Mouse (Mus musculus) myocyte (in vitro differentiated cells): ENCODE data around the gene Mprip.

Experiments used
- CEBPB ChIP-seq: IDR thresholded peaks from 2 replicates; pipeline ENCODE4 v1.6.1; 2011; ENCODE audit warnings: mild to moderate bottlenecking, moderate library complexity; ENCODE audit not compliant: poor library complexity, insufficient read depth, severe bottlenecking
- E2F4 ChIP-seq: IDR thresholded peaks from one replicate; pipeline ENCODE4 v1.6.1; 2011; ENCODE audit warnings: mild to moderate bottlenecking, control low read depth, moderate library complexity; ENCODE audit not compliant: insufficient read depth
- MAX ChIP-seq: IDR thresholded peaks from one replicate; pipeline ENCODE4 v1.6.1; 2011; ENCODE audit warnings: low read depth, mild to moderate bottlenecking, control low read depth
- MYOG ChIP-seq, 3 experiments: IDR thresholded peaks; one replicate each; pipeline ENCODE4 v1.6.1; 2011; ENCODE audit warnings: control low read depth in 2 of 3, low read depth in 2 of 3, mild to moderate bottlenecking in 2 of 3; ENCODE audit not compliant: insufficient read length in 2 of 3, control insufficient read depth in 1 of 3, insufficient read depth in 1 of 3
- POLR2A ChIP-seq: IDR thresholded peaks from one replicate; pipeline ENCODE4 v1.6.1; 2011; ENCODE audit warnings: low read depth, mild to moderate bottlenecking, control low read depth, moderate library complexity; ENCODE audit not compliant: insufficient read length
- POLR2AphosphoS2 ChIP-seq: IDR thresholded peaks from one replicate; pipeline ENCODE4 v1.6.1; 2011; ENCODE audit warnings: low read depth, control low read depth; ENCODE audit not compliant: insufficient read length
- REST ChIP-seq: IDR thresholded peaks from one replicate; pipeline ENCODE4 v1.6.1; 2011; ENCODE audit warnings: mild to moderate bottlenecking, control low read depth, moderate library complexity; ENCODE audit not compliant: insufficient read depth, insufficient read length
- TCF12 ChIP-seq: IDR thresholded peaks from one replicate; pipeline ENCODE4 v1.6.1; 2011; ENCODE audit warnings: mild to moderate bottlenecking, control low read depth; ENCODE audit not compliant: poor library complexity, insufficient read depth, severe bottlenecking
- USF1 ChIP-seq: IDR thresholded peaks from one replicate; pipeline ENCODE4 v1.6.1; 2011; ENCODE audit warnings: low read depth, mild to moderate bottlenecking, control low read depth, moderate library complexity

DNA sequence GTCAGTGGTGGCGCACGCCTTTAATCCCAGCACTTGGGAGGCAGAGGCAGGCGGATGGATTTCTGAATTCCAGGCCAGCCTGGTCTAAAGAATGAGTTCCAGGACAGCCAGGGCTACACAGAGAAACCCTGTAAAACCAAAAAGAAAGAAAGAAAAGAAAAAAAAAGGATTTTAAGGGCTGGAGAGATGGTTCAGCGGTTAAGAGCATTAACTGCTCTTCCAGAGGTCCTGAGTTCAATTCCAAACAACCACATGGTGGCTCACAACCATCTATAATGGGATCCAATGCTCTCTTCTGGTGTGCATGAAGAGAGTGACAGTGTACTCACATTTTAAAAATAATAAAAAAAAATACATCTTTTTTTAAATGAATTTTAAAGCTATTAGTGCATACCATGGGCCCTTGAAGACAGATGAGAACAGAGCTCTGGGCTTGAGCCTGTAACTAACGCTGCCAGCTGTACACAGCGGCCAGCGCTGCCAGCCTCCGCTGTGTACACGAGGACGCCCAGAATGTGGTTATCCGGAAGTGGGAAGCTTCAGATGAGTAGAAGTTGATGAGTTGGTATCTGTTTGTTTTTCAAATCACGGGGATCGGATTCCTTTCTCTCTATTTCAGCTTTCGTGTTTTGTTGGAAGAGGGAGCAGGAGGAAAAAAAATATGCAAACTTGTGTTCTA lies 149.5 kb downstream of the Mprip start:
- TF ChIP-seq USF1 (no peak), POLR2A (no peak), REST (no peak), POLR2AphosphoS2 (no peak), MAX (no peak), E2F4 (no peak), TCF12 (no peak), CEBPB (no peak), MYOG (IDR thresholded peaks at IDR 0.05; ENCODE audit: control insufficient read depth in 1 of 3, insufficient read depth in 1 of 3, insufficient read length in 2 of 3, low read depth in 2 of 3) (no peak)
